Mouse (Mus musculus) spleen, adult 2 months (tissue): ENCODE results near the gene Spata48. TPM values are rescaled to one million over a fixed set of nuclear protein-coding genes. Genes with fewer than 3 reads are reported as not detected.

Source experiments
- DNase-seq, 2 experiments: peaks; one replicate each; pipeline versions ENCODE4 v3.0.0 to v3.0.0-alpha.2; 2012 to 2021; ENCODE audit warnings: low spot score in 2 of 2, low read depth in 1 of 2
- H3K27ac ChIP-seq: fragments of 200-500 bp; 2 replicates; pipeline ENCODE4 v1.5.1; 2012; ENCODE audit warnings: low read length, inconsistent platforms; ENCODE audit not compliant: insufficient read depth
- H3K27me3 ChIP-seq: fragments of 200-500 bp; 2 replicates; pipeline ENCODE4 v1.6.1; 2012; ENCODE audit warnings: mild to moderate bottlenecking, moderate library complexity, low read length, inconsistent platforms; ENCODE audit not compliant: control insufficient read depth, insufficient read depth
- H3K36me3 ChIP-seq: fragments of 200-500 bp; 2 replicates; pipeline ENCODE4 v1.6.1; 2012; ENCODE audit warnings: mild to moderate bottlenecking, low read length, inconsistent platforms; ENCODE audit not compliant: control insufficient read depth, insufficient read depth
- H3K4me1 ChIP-seq: fragments of 200-500 bp; 2 replicates; pipeline ENCODE4 v1.6.1; 2011; ENCODE audit warnings: inconsistent platforms; ENCODE audit not compliant: control insufficient read depth, insufficient read depth, insufficient read length
- H3K4me3 ChIP-seq: fragments of 200-500 bp; 2 replicates; pipeline ENCODE4 v1.5.1; 2011; ENCODE audit warnings: mild to moderate bottlenecking, inconsistent platforms; ENCODE audit not compliant: insufficient read depth, insufficient read length; ENCODE audit errors: extremely low read depth
- CTCF ChIP-seq: fragments of 200-500 bp; IDR thresholded peaks from 2 replicates; pipeline ENCODE4 v1.5.1; 2011; ENCODE audit warnings: mild to moderate bottlenecking, inconsistent platforms; ENCODE audit not compliant: insufficient read depth, insufficient read length, insufficient replicate concordance; ENCODE audit errors: extremely low read depth
- POLR2A ChIP-seq: fragments of 200-500 bp; IDR thresholded peaks from 2 replicates; pipeline ENCODE4 v1.6.1; 2011; ENCODE audit warnings: low read depth, low read length, inconsistent platforms
- WGBS: fragments of 180-500 bp; shearing (Covaris S2); methylation state at CpG from one replicate; pipeline ENCODE4 v1.1.7; 2018; 5-methylcytosine and 5-hydroxymethylcytosine counted together
- polyA plus RNA-seq: library from polyadenylated mRNA; depleted of rRNA; stranded (reverse); fragments of >200 nt; gene quantifications from 2 replicates; pipeline ENCODE4 v1.2.3, GENCODE M21; 2012

Gene Spata48
- polyA plus RNA-seq, 1 experiment = 3.5 TPM

DNA sequence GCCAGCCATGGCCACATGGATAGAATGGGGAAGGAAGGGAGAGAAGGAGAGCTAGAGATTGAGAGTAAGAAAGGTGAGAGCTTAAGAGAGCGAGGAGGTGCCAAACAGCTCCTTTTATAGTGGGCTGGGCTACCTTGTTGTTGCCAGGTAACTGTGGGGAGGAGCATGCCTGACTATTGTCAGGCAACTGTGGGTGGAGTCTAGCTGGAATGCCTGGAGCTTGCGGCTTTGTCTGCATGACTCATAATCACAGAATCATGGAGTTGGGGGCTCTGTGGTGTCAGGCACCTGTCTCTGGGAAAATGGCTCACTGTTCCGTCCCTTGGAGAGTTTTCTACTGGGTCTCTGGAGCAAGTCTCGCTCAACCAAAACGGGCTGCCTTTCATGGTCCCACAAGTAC, 30.1 kb downstream of the Spata48 start:
- DNase-seq = no peak
- Histone ChIP-seq H3K36me3 (no peaks in the 10 kb centered on the region), H3K27ac (no peak overlapping the region), H3K4me3 (no peak overlapping the region), H3K27me3 (no peaks in the 10 kb centered on the region), H3K4me1 (no peaks in the 10 kb centered on the region)
- 86% methylated on average over 5 of the region's 5 CpGs for WGBS
- TF ChIP-seq CTCF = no peak
- no peak for TF ChIP-seq POLR2A

DNA sequence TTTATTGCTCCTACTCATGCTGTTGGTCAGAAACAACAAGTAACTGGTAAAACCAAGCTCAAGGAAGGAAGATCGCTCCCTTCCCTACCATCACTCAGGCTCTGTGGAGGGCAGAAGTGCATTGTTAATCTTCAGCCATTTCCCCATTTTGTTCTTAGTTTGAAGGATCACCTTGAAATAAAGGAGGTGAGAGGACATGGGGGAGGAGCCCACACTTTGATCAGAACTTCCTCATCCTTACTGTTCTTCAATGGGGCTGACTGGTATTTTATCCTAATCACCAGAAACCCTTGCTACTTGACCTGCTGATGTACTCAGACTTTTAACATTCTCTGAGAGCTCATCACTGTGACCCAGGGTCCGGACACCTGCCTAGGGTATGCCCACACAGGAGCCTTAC, 33.8 kb downstream of the Spata48 start:
- 88% methylated on average over 2 of the region's 2 CpGs for WGBS
- no peaks in the 10 kb centered on the region for H3K27me3 ChIP-seq
- TF ChIP-seq CTCF = no peak
- H3K4me3 ChIP-seq = no peak overlapping the region
- H3K4me1 ChIP-seq = no peaks in the 10 kb centered on the region
- H3K27ac ChIP-seq = no peak overlapping the region
- no peak for DNase-seq
- no peaks in the 10 kb centered on the region for H3K36me3 ChIP-seq

DNA sequence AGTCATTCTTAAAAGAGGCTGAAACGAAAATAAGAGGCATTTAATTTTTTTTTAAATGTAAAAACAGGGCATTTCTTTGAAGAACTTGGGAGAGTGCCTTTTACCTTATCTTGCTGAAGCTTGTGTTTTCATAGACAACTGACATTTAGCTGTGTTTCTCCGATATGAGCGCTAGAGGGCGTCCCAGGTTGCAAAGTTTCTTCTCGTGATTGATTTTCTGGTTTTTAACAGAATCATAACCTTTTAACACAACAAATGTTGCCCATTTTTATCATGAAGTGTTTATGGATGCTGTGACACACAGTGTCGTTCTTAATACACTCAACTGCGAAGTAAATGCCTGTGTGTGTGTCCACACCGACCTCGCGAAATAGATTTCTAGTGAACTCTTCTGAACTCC, 38.0 kb downstream of the Spata48 start:
- Histone ChIP-seq H3K27me3 (no peaks in the 10 kb centered on the region), H3K4me1 (peaks cover 6% of the 10 kb centered on the region), H3K27ac (0 out of 2 replicates have a peak overlapping the region, but pooled peaks have one; percentile 14), H3K36me3 (no peaks in the 10 kb centered on the region), H3K4me3 (no peak overlapping the region)
- TF ChIP-seq CTCF (no peak), POLR2A (no peak)
- DNase-seq = peak; percentile 52 to 55
- 29% methylated on average over 10 of the region's 10 CpGs for WGBS

DNA sequence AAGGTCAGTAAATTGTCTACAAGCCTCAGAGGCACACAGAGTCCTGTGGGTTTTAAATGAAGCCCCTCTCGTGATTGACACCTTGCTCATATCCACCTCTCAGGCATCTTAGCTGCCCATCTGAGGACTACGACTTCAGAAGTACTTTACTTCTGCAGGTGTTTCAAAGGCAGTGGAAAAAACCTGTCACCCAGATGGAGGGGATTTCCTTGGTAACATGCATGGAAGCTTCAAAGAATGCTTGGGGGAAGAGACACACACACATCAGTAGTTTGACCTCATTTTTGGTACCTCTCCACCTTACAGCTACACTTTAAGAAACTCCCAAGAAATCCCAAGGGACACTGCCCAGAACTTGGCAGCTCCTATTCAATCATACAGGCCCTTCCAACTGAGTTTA, 44.3 kb downstream of the Spata48 start:
- 29% methylated on average over 2 of the region's 2 CpGs for WGBS
- Histone ChIP-seq H3K27me3 (no peaks in the 10 kb centered on the region), H3K4me3 (no peak overlapping the region), H3K36me3 (no peaks in the 10 kb centered on the region), H3K27ac (peak overlapping the region; percentile 64), H3K4me1 (peaks cover 26% of the 10 kb centered on the region)
- DNase-seq = peak; percentile 58 to 90
- no peak for TF ChIP-seq CTCF
- TF ChIP-seq POLR2A = no peak

DNA sequence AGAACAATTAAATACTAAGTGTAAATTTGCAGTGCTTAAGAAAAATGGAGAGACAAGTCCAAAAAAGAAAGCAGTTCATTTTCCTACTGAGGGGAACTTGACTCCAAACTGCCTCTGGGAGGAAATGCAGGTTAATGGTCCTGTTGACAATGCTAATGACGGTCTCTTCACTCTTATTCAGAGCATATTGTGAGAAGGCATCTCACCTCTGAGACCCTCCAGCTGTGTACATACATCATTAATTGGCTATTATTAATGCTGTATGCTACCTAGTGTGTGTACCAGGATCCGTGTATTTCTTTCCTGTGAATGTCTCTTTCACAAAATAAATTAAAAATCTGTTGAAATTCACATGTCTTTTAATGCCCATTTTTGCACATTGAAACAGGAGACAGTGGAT, 47.5 kb downstream of the Spata48 start:
- H3K27me3 ChIP-seq = no peaks in the 10 kb centered on the region
- DNase-seq = no peak
- H3K36me3 ChIP-seq = no peaks in the 10 kb centered on the region
- H3K4me3 ChIP-seq = no peak overlapping the region
- WGBS = 82% methylated on average over 2 of the region's 2 CpGs
- peaks cover 37% of the 10 kb centered on the region for H3K4me1 ChIP-seq
- H3K27ac ChIP-seq = no peak overlapping the region
- TF ChIP-seq CTCF (no peak), POLR2A (no peak)

DNA sequence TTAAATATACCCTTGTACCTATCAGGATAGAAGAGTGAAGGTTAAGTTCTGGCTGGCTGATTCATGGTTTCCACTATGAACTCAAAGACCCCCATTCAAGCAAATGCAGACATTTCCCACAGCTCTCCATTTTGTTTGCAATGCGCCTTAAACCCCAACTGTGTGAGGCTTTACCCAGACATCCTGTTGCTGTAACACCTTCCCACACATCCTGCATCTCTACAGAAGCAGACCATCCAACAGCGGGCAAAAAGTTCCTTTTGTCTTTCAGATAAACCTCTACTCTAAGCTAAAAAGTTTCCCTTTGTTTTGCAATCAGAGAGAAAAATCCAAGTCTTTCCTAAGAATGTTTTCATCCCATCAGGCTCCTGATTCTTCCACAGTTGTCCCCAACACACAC, 50.2 kb downstream of the Spata48 start:
- no peak for DNase-seq
- H3K27ac ChIP-seq = peak overlapping the region; percentile 78
- H3K36me3 ChIP-seq = no peaks in the 10 kb centered on the region
- no peak overlapping the region for H3K4me3 ChIP-seq
- H3K27me3 ChIP-seq = no peaks in the 10 kb centered on the region
- peaks cover 29% of the 10 kb centered on the region for H3K4me1 ChIP-seq
- 39% methylated on average over 2 of the region's 2 CpGs for WGBS
- TF ChIP-seq CTCF (no peak), POLR2A (no peak)

DNA sequence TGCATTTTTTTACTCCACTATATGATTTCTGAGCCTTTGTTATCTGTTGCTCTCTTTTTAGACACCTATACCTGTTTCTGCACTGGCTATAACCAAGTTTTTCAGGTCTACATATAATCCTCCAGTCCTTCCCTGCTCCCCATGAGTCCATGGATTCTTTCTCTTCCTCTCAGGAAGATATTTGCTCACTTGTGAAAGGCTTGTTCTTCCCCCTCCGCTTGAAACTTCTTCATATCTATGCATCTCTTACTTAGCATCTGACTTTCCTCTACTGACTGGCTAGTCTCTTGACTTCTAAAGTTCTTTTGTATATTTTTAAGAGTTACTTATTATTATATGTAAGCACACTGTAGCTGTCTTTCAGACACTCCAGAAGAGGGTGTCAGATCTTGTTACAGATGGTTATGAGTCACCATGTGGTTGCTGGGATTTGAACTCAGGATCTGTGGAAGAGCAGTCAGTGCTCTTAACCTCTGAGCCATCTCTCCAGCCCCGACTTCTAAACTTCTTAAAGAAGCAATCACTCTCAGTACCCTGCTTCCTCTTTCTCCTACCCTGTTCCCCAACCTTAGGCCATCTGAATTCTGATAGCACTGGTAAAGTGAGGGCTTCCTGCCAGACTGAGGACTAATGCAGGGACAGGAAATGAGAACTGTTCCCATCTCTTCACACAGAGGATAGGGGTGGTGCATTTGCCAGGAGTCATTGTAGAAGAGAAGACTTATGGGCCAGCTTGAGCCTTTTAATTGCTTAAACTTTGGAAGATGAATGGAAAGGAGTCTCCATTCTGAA, 51.3 kb downstream of the Spata48 start:
- DNase-seq = no peak
- Histone ChIP-seq H3K36me3 (no peaks in the 10 kb centered on the region), H3K4me1 (peaks cover 32% of the 10 kb centered on the region), H3K4me3 (no peak overlapping the region), H3K27me3 (no peaks in the 10 kb centered on the region), H3K27ac (peak overlapping the region; percentile 78; the same call in 1 of the 2 replicates)
- TF ChIP-seq POLR2A = no peak
- TF ChIP-seq CTCF = no peak
- whole genome bisulfite sequencing = 23% methylated on average over 2 of the region's 2 CpGs
